In genomic region chr5:136502491-136503086, GRCm38 (mm10) we compare ENCODE assay signal across 12 mouse cellular contexts.
DNase-seq lines count a peak whose midpoint lies in the region; ATAC-seq and TF ChIP-seq lines count a peak whose summit lies in the region.
"Had no signal": no experiment of that assay in that cellular context is flagged by ENCODE, and none has a peak within 500 bp of the region (broad histone marks: within the 10 kb centered on the region; RNA-seq: fewer than 3 reads in every experiment).

No protein-coding gene starts in this region.

- H3K27me3 ChIP-seq in kidney, embryonic 14.5 days (ENCODE audit: control insufficient read depth, insufficient read depth, low read length), result no peaks in the 10 kb centered on the region
- H3K27me3 ChIP-seq in kidney, adult 2 months (replicated peaks; ENCODE audit: control insufficient read depth, insufficient read depth, low read length), result no peaks in the 10 kb centered on the region
- H3K27me3 ChIP-seq in limb, embryonic 12.5 days, result peaks cover 12% of the 10 kb centered on the region
- H3K27me3 ChIP-seq: forebrain, embryonic 12.5 days had no signal

- H3K27ac ChIP-seq in kidney, embryonic 14.5 days (ENCODE audit: low read depth, low read length), result no peak overlapping the region
- no peak overlapping the region for H3K27ac ChIP-seq in kidney, adult 2 months (ENCODE audit: insufficient read depth, low read depth, low read length)
- peak overlapping the region; percentile 50; the same call in 1 of the 2 replicates for H3K27ac ChIP-seq in limb, embryonic 12.5 days
- H3K27ac ChIP-seq: forebrain, embryonic 12.5 days had no signal

- TF ChIP-seq POLR2A in kidney, adult 2 months (IDR thresholded peaks at IDR 0.05; ENCODE audit: low read depth, low read length), result no peak

- peaks cover 30% of the 10 kb centered on the region for H3K4me1 ChIP-seq in kidney, embryonic 14.5 days (ENCODE audit: control insufficient read depth, insufficient read depth, low read length)
- peaks cover 32% of the 10 kb centered on the region for H3K4me1 ChIP-seq in kidney, adult 2 months (ENCODE audit: control insufficient read depth, insufficient read depth, low read length)
- peaks cover 70% of the 10 kb centered on the region for H3K4me1 ChIP-seq in limb, embryonic 12.5 days (replicated peaks)

- no peaks in the 10 kb centered on the region for H3K9me3 ChIP-seq in kidney, embryonic 14.5 days (ENCODE audit: control insufficient read depth, low read length)
- no peaks in the 10 kb centered on the region for H3K9me3 ChIP-seq in limb, embryonic 12.5 days
- H3K9me3 ChIP-seq: forebrain, embryonic 12.5 days had no signal

- no peak for DNase-seq in kidney, adult 2 months
- DNase-seq in 3T3-L1 (ENCODE audit: low read depth, low spot score), result peak; percentile 37
- peak; percentile 58 for DNase-seq in NIH3T3 (ENCODE audit: low read depth)
- DNase-seq in B cell, adult 2 months, result no peak
- DNase-seq in layer of hippocampus, adult 9-11 months, result no peak
- DNase-seq: cerebellum, adult 9-11 months; heart, adult 18-20 months had no signal

- ATAC-seq in kidney, embryonic 14.5 days (ENCODE audit: low FRiP score, low TSS enrichment), result 0 out of 2 replicates have a peak, but pooled peaks have one; percentile 28
- ATAC-seq in limb, embryonic 12.5 days (ENCODE audit: insufficient number of reproducible peaks, insufficient read depth, low FRiP score, low TSS enrichment, low read depth), result no peak
- ATAC-seq: activated CD4-positive, CD25-positive, alpha-beta regulatory T cell, adult 4 months; inflammation-experienced regulatory T-cells, adult 6 months had no signal

- TF ChIP-seq CTCF in kidney, adult 2 months (conservative IDR thresholded peaks at IDR 0.05; ENCODE audit: insufficient read depth, insufficient read length, low read depth, low read length), result no peak

- no peak overlapping the region for H3K4me2 ChIP-seq in kidney, embryonic 14.5 days (replicated peaks; ENCODE audit: low read depth, low read length)
- H3K4me2 ChIP-seq in limb, embryonic 12.5 days, result peak overlapping the region; percentile 31
- H3K4me2 ChIP-seq: forebrain, embryonic 12.5 days had no signal

- H3K36me3 ChIP-seq in kidney, embryonic 14.5 days (ENCODE audit: control insufficient read depth, insufficient read depth, low read length), result no peaks in the 10 kb centered on the region
- H3K36me3 ChIP-seq in kidney, adult 2 months (ENCODE audit: control insufficient read depth, insufficient read depth, low read length), result no peaks in the 10 kb centered on the region
- H3K36me3 ChIP-seq in limb, embryonic 12.5 days, result no peaks in the 10 kb centered on the region
- H3K36me3 ChIP-seq: forebrain, embryonic 12.5 days had no signal

- H3K4me3 ChIP-seq in kidney, embryonic 14.5 days (ENCODE audit: low read length), result no peak overlapping the region
- H3K4me3 ChIP-seq in kidney, adult 2 months (ENCODE audit: insufficient read depth, low read depth, low read length), result no peak overlapping the region
- no peak overlapping the region for H3K4me3 ChIP-seq in limb, embryonic 12.5 days (replicated peaks)
- H3K4me3 ChIP-seq: forebrain, embryonic 12.5 days had no signal

- WGBS in kidney, embryonic 14.5 days, result 24% methylated on average over 5 of the region's 5 CpGs
- 39% methylated on average over 5 of the region's 5 CpGs for WGBS in kidney, adult 2 months
- WGBS in limb, embryonic 12.5 days, result 13% methylated on average over 5 of the region's 5 CpGs

- H3K9ac ChIP-seq in kidney, embryonic 14.5 days (ENCODE audit: low read depth, low read length), result no peak overlapping the region
- 0 out of 2 replicates have a peak overlapping the region, but pooled peaks have one; percentile 23 for H3K9ac ChIP-seq in limb, embryonic 12.5 days (replicated peaks)
- H3K9ac ChIP-seq: forebrain, embryonic 12.5 days had no signal

Comparison
In these comparisons a context has a peak if more than half of its experiments do, and no peak if none do; other contexts are left out.
1. DNase-seq: peak in 3T3-L1 (single experiment) and NIH3T3 (single experiment); none in kidney, adult 2 months (single experiment), B cell, adult 2 months (0 of 2) and layer of hippocampus, adult 9-11 months (single experiment).